Mouse (Mus musculus) liver, embryonic 14.5 days (tissue): ENCODE data around the gene Zfp423.

Source experiments
- CTCF ChIP-seq: IDR thresholded peaks from 2 replicates; pipeline ENCODE4 v1.5.1; 2016; ENCODE audit warnings: antibody characterized with exemption, low read depth, control low read depth
- EP300 ChIP-seq: IDR thresholded peaks from 2 replicates; pipeline ENCODE4 v1.6.1; 2016; ENCODE audit warnings: antibody characterized with exemption, low read depth

GRCm38 (mm10) chr8:87938351-87939232, 20.8 kb downstream of the Zfp423 start:
- TF ChIP-seq CTCF (no peak), EP300 (no peak)
